Mouse (Mus musculus) right cerebral cortex, adult 18-20 months (tissue): ENCODE measurements around the gene Slc7a1.

Source experiments
- DNase-seq: peaks from one replicate; pipeline ENCODE4 v3.0.0; 2022; ENCODE audit warnings: mixed read lengths

Gene Slc7a1

GRCm38 (mm10) chr5:148389007-148389970 lies 10.4 kb downstream of the Slc7a1 start:
- peak; percentile 59 for DNase-seq

- no peak for DNase-seq
Measured at GRCm38 (mm10) chr5:148388251-148389006, 11.3 kb downstream of the Slc7a1 start.

GRCm38 (mm10) chr5:148387820-148388219 lies 11.9 kb downstream of the Slc7a1 start:
- no peak for DNase-seq

- DNase-seq: peak; percentile 52
Measured at GRCm38 (mm10) chr5:148386471-148386870, 13.2 kb downstream of the Slc7a1 start.

- DNase-seq: no peak
Measured at GRCm38 (mm10) chr5:148384501-148385055, 15.1 kb downstream of the Slc7a1 start.

- DNase-seq: no peak
Measured at GRCm38 (mm10) chr5:148383841-148384500, 15.7 kb downstream of the Slc7a1 start.

GRCm38 (mm10) chr5:148381083-148381482 lies 18.6 kb downstream of the Slc7a1 start:
- DNase-seq: no peak

- no peak for DNase-seq
Measured at GRCm38 (mm10) chr5:148380246-148380504, 19.5 kb downstream of the Slc7a1 start.

GRCm38 (mm10) chr5:148379455-148380245 lies 20.1 kb downstream of the Slc7a1 start:
- DNase-seq: no peak

- DNase-seq: no peak
Measured at GRCm38 (mm10) chr5:148378707-148379106, 21.0 kb downstream of the Slc7a1 start.

GRCm38 (mm10) chr5:148378232-148378508 lies 21.5 kb downstream of the Slc7a1 start:
- no peak for DNase-seq

- DNase-seq: no peak
Measured at GRCm38 (mm10) chr5:148377439-148378231, 22.1 kb downstream of the Slc7a1 start.

- DNase-seq: no peak
Measured at GRCm38 (mm10) chr5:148376358-148376757, 23.3 kb downstream of the Slc7a1 start.

GRCm38 (mm10) chr5:148375480-148375879 lies 24.2 kb downstream of the Slc7a1 start:
- DNase-seq: no peak

GRCm38 (mm10) chr5:148373092-148373685 lies 26.5 kb downstream of the Slc7a1 start:
- no peak for DNase-seq

GRCm38 (mm10) chr5:148372005-148372917 lies 27.4 kb downstream of the Slc7a1 start:
- no peak for DNase-seq

GRCm38 (mm10) chr5:148371375-148371774 lies 28.3 kb downstream of the Slc7a1 start:
- DNase-seq: no peak

GRCm38 (mm10) chr5:148370624-148371023 lies 29.1 kb downstream of the Slc7a1 start:
- DNase-seq: no peak

- DNase-seq: no peak
Measured at GRCm38 (mm10) chr5:148369178-148369577, 30.5 kb downstream of the Slc7a1 start.

GRCm38 (mm10) chr5:148367816-148368215 lies 31.9 kb downstream of the Slc7a1 start:
- no peak for DNase-seq
